Comparison of ENCODE assay signal across 8 mouse cellular contexts in the genomic region with DNA sequence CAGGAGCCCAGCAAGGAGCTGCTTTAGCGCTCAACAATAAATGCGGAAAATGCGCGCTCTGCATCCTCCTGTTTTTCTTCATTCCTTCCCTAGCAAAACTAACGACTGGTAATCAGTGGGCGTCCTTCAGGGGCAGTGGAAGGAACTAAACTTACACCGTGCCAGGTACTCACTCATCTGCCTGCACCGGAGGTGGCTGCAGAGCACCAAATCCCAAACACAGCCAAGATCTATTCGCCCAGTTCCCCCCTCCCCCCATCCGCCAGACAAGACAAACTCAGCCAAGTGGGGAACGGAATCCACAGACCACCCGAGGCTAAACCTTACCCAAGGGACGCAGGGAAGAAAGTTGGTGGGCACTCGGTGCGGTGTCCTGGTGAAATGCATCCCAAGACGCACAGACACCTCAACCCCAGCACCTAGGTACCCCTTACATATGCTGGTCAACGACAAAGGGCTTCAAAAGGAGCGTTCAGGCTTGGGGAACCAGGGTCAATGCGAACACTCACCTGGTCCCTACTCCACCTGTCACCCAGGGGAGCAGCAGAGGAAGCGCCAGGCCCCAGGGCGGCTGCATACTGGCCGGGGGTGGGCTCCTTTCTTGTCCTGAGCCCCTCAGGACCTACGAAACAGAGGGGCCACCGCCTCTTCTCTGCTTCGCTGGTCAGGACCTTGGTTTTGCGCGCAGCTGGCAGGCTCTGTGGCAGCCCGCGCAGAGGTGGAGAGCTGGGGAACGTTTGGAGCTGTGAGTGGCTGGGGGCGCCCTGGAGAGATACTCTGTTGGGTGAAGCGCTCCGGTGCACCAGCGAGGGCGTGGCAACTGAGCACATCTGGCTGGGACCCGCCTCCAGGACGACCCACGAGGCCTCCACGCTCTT. TPM values are rescaled to one million over a fixed set of nuclear protein-coding genes. Genes with fewer than 3 reads are reported as not detected.
DNase-seq lines count a peak whose midpoint lies in the region; ATAC-seq lines count a peak whose summit lies in the region.

A gene (minus strand): TSS at position 774 of the 878 bp plus-strand sequence.

- no peaks in the 10 kb centered on the region for H3K36me3 ChIP-seq in hindbrain, embryonic 15.5 days
- H3K36me3 ChIP-seq in liver, embryonic 13.5 days: no peaks in the 10 kb centered on the region
- H3K36me3 ChIP-seq in neural tube, embryonic 12.5 days: no peaks in the 10 kb centered on the region

- no peaks in the 10 kb centered on the region for H3K9me3 ChIP-seq in hindbrain, embryonic 15.5 days
- H3K9me3 ChIP-seq in liver, embryonic 13.5 days (replicated peaks): no peaks in the 10 kb centered on the region
- H3K9me3 ChIP-seq in neural tube, embryonic 12.5 days: no peaks in the 10 kb centered on the region

- H3K4me1 ChIP-seq in hindbrain, embryonic 15.5 days (replicated peaks): no peaks in the 10 kb centered on the region
- no peaks in the 10 kb centered on the region for H3K4me1 ChIP-seq in liver, embryonic 13.5 days (replicated peaks)
- H3K4me1 ChIP-seq in neural tube, embryonic 12.5 days: peaks cover 5% of the 10 kb centered on the region; the same call in 1 of the 2 replicates

- H3K4me3 ChIP-seq in hindbrain, embryonic 15.5 days: peak within 1 kb of the TSS; percentile 46
- H3K4me3 ChIP-seq in liver, embryonic 13.5 days (replicated peaks): no peak within 1 kb of the TSS
- H3K4me3 ChIP-seq in neural tube, embryonic 12.5 days: peak within 1 kb of the TSS; percentile 31

- WGBS in hindbrain, embryonic 15.5 days: 26% methylated on average over 37 of the region's 39 CpGs
- WGBS in liver, embryonic 13.5 days (ENCODE audit: insufficient replicate concordance): 16% methylated on average over 36 of the region's 39 CpGs
- 24% methylated on average over 39 of the region's 39 CpGs for WGBS in neural tube, embryonic 12.5 days

- peak; percentile 10 to 30 for DNase-seq in spleen, adult 18-20 months
- DNase-seq in spleen, adult 12 weeks (ENCODE audit: low spot score): no peak
- peak; percentile 14 for DNase-seq in embryo, embryonic 9.5 days (ENCODE audit: extremely low spot score)
- no peak for DNase-seq in liver, embryonic 13.5 days
- DNase-seq in testis, postnatal 14 days (ENCODE audit: low spot score): peak; percentile 4
- no peak for DNase-seq in left cerebral cortex, adult 11 months (ENCODE audit: low spot score)

- H3K4me2 ChIP-seq in hindbrain, embryonic 15.5 days: peak within 1 kb of the TSS; percentile 87
- H3K4me2 ChIP-seq in liver, embryonic 13.5 days: peak within 1 kb of the TSS; percentile 38
- H3K4me2 ChIP-seq in neural tube, embryonic 12.5 days (replicated peaks): peak within 1 kb of the TSS; percentile 69

- peak; percentile 61; the same call in 1 of the 2 replicates for ATAC-seq in hindbrain, embryonic 15.5 days (ENCODE audit: low FRiP score, low read depth)
- no peak for ATAC-seq in liver, embryonic 13.5 days (ENCODE audit: low read depth)
- peak; percentile 75 for ATAC-seq in neural tube, embryonic 12.5 days (ENCODE audit: low FRiP score, low read depth)

- H3K9ac ChIP-seq in hindbrain, embryonic 15.5 days: peak within 1 kb of the TSS; percentile 39
- no peak within 1 kb of the TSS for H3K9ac ChIP-seq in liver, embryonic 13.5 days
- H3K9ac ChIP-seq in neural tube, embryonic 12.5 days: 0 out of 2 replicates have a peak within 1 kb of the TSS, but pooled peaks have one; percentile 38

- H3K27ac ChIP-seq in hindbrain, embryonic 15.5 days (replicated peaks): no peak within 1 kb of the TSS
- no peak within 1 kb of the TSS for H3K27ac ChIP-seq in liver, embryonic 13.5 days
- no peak within 1 kb of the TSS for H3K27ac ChIP-seq in neural tube, embryonic 12.5 days

- H3K27me3 ChIP-seq in hindbrain, embryonic 15.5 days: peaks cover 17% of the 10 kb centered on the region; the same call in 1 of the 2 replicates
- H3K27me3 ChIP-seq in liver, embryonic 13.5 days: peaks cover 26% of the 10 kb centered on the region; the same call in 1 of the 2 replicates
- peaks cover 11% of the 10 kb centered on the region; the same call in 1 of the 2 replicates for H3K27me3 ChIP-seq in neural tube, embryonic 12.5 days (replicated peaks)

RNA-seq across cellular contexts. Expression of the gene that starts here (rescaled TPM):
- 3.0 and 3.9 TPM in 2 replicates for polyA plus RNA-seq in hindbrain, embryonic 15.5 days (2015; fragmentation: Nextera tagmentation; extraction: Ambion mirVana)
- polyA plus RNA-seq in liver, embryonic 13.5 days (2015; fragmentation: Nextera tagmentation; extraction: Ambion mirVana): 0.98 and 1.1 TPM in 2 replicates
- 10.7 and 12.4 TPM in 2 replicates for polyA plus RNA-seq in neural tube, embryonic 12.5 days (2016; fragmentation: Nextera tagmentation; extraction: Ambion mirVana)

Comparison
In these comparisons a context has a peak if more than half of its experiments do, and no peak if none do; other contexts are left out.
1. DNase-seq: peak in spleen, adult 18-20 months (2 of 2), embryo, embryonic 9.5 days (single experiment) and testis, postnatal 14 days (single experiment); none in spleen, adult 12 weeks (single experiment), liver, embryonic 13.5 days (single experiment) and left cerebral cortex, adult 11 months (single experiment).
2. Peak in every context shown above with its lines, with median percentiles within 50 percentile points of each other: H3K4me2 ChIP-seq.